Mouse (Mus musculus): ENCODE results near the gene Mfng.

DNA sequence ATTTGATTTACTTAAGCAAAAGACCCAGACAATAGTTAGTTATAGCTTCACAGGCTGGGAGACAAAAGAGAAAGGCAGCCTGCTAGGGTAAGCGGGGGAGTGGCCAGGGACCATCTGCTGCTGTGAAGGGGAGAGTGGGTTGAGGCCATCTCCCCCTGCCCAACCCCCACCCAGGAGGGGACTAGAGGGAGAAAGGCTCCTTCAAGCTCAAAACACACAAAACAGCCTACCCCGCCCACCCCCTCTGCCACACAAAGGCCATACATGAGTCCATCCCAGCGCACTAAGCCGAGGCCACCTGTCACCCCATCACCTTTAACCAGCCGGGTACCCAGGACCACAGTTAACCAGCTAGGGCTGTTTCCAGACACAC is 2.3 kb downstream of the Mfng start:
- TF ChIP-seq CTCF (IDR thresholded peaks at IDR 0.05; ENCODE audit: extremely low read depth, insufficient read depth, low read length) = no peak
- no peak for TF ChIP-seq POLR2A (IDR thresholded peaks at IDR 0.05; ENCODE audit: extremely low read depth, insufficient read depth, low read length)

Data from cortical plate, adult 2 months (tissue).